Mouse (Mus musculus): ENCODE results near the gene Gpr173. TPM values are rescaled to one million over a fixed set of nuclear protein-coding genes. Genes with fewer than 3 reads are reported as not detected.

The Gpr173 gene
- polyA plus RNA-seq (2014; fragmentation: Nextera tagmentation; extraction: Ambion mirVana), result 5.6 and 6.2 TPM in 2 replicates

GRCm38 (mm10) chrX:152368397-152369273, at the start of gene Gpr173:
Gpr173 (minus strand) TSS chrX:152368704.
- ATAC-seq (ENCODE audit: low FRiP score) (peak; percentile 98), DNase-seq (ENCODE audit: low spot score, missing footprints) (peak; percentile 95)
- Histone ChIP-seq H3K9ac (ENCODE audit: low read length) (peak within 1 kb of the TSS; percentile 74), H3K27ac (ENCODE audit: low read depth, low read length) (peak within 1 kb of the TSS; percentile 28), H3K9me3 (ENCODE audit: control insufficient read depth, low read length) (no peaks in the 10 kb centered on the region), H3K27me3 (ENCODE audit: control insufficient read depth, insufficient read depth, low read length) (peaks cover 50% of the 10 kb centered on the region), H3K4me2 (peak within 1 kb of the TSS; percentile 53), H3K4me3 (ENCODE audit: low read depth, low read length) (peak within 1 kb of the TSS; percentile 58), H3K4me1 (ENCODE audit: control insufficient read depth, insufficient read depth, low read length) (peaks cover 2% of the 10 kb centered on the region; the same call in 1 of the 2 replicates), H3K36me3 (ENCODE audit: control insufficient read depth, insufficient read depth, low read length) (no peaks in the 10 kb centered on the region)
- 15% methylated on average over 21 of the region's 24 CpGs for WGBS

DNA sequence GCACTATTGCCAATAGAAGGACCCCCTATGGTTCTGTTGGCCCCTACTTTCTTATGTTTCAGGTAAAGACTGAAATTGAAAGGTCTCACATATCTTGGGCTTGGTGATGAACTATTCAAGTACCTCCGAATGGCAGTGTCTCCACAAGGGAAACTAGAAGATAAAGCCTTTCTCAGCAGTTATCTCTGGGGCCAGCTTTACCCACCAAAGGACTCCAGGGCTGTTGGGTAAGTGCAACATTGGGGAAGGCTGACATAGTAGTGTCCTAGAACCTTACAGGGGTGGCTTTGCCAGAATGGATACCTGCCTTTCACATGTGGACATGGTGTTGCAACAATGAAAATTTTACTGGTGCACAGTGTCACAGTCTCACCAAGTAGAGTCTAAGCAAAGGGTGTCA, 34.7 kb upstream of the Gpr173 start:
- no peaks in the 10 kb centered on the region for H3K9me3 ChIP-seq (ENCODE audit: control insufficient read depth, low read length)
- H3K4me1 ChIP-seq (ENCODE audit: control insufficient read depth, insufficient read depth, low read length), result no peaks in the 10 kb centered on the region
- ATAC-seq (ENCODE audit: low FRiP score) (no peak), DNase-seq (ENCODE audit: low spot score, missing footprints) (no peak)
- H3K27ac ChIP-seq (ENCODE audit: low read depth, low read length), result no peak overlapping the region
- H3K9ac ChIP-seq (ENCODE audit: low read length), result no peak overlapping the region
- no peak overlapping the region for H3K4me2 ChIP-seq
- 90% methylated on average over 1 of the region's 1 CpGs for WGBS
- no peaks in the 10 kb centered on the region for H3K36me3 ChIP-seq (ENCODE audit: control insufficient read depth, insufficient read depth, low read length)
- H3K4me3 ChIP-seq (ENCODE audit: low read depth, low read length), result no peak overlapping the region
- peaks cover 42% of the 10 kb centered on the region for H3K27me3 ChIP-seq (ENCODE audit: control insufficient read depth, insufficient read depth, low read length)

GRCm38 (mm10) chrX:152400096-152400495, 31.6 kb upstream of the Gpr173 start:
- DNase-seq (ENCODE audit: low spot score, missing footprints) (no peak), ATAC-seq (ENCODE audit: low FRiP score) (no peak)
- peaks cover 43% of the 10 kb centered on the region for H3K27me3 ChIP-seq (ENCODE audit: control insufficient read depth, insufficient read depth, low read length)

DNA sequence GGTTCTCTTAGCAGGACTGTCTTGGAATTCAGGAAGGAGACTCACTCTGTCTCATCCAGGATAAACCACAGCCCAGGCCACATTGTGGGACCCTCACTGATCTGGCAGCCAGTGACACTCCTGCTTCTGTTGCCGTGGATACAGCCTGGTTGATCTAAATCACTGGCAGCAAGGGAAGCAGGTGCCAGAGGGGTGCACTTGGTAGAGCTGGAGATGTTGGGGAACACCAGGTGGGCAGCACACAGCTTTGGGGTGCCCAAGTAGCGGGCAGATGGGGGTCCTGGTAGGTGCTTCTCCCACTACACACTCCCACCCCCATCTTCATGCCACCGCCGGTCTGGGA, 479 bp downstream of the Gpr173 start:
- DNase-seq (ENCODE audit: low spot score, missing footprints), result no peak
- Histone ChIP-seq H3K4me1 (ENCODE audit: control insufficient read depth, insufficient read depth, low read length) (peaks cover 2% of the 10 kb centered on the region; the same call in 1 of the 2 replicates), H3K4me2 (peak overlapping the region; percentile 53), H3K27ac (ENCODE audit: low read depth, low read length) (peak overlapping the region; percentile 28; the same call in 1 of the 2 replicates), H3K36me3 (ENCODE audit: control insufficient read depth, insufficient read depth, low read length) (no peaks in the 10 kb centered on the region), H3K9ac (ENCODE audit: low read length) (peak overlapping the region; percentile 74), H3K4me3 (ENCODE audit: low read depth, low read length) (peak overlapping the region; percentile 58), H3K27me3 (ENCODE audit: control insufficient read depth, insufficient read depth, low read length) (peaks cover 49% of the 10 kb centered on the region), H3K9me3 (ENCODE audit: control insufficient read depth, low read length) (no peaks in the 10 kb centered on the region)
- ATAC-seq (ENCODE audit: low FRiP score), result peak; percentile 57
- 26% methylated on average over 3 of the region's 4 CpGs for WGBS

More at GRCm38 (mm10) chrX:152400096-152400495, 31.6 kb upstream of the Gpr173 start:
- no peak overlapping the region for H3K4me3 ChIP-seq (ENCODE audit: low read depth, low read length)
- H3K9me3 ChIP-seq (ENCODE audit: control insufficient read depth, low read length), result no peaks in the 10 kb centered on the region
- WGBS, result 78% methylated on average over 2 of the region's 2 CpGs
- H3K4me2 ChIP-seq, result no peak overlapping the region
- H3K4me1 ChIP-seq (ENCODE audit: control insufficient read depth, insufficient read depth, low read length), result no peaks in the 10 kb centered on the region
- no peak overlapping the region for H3K9ac ChIP-seq (ENCODE audit: low read length)
- H3K36me3 ChIP-seq (ENCODE audit: control insufficient read depth, insufficient read depth, low read length), result no peaks in the 10 kb centered on the region
- no peak overlapping the region for H3K27ac ChIP-seq (ENCODE audit: low read depth, low read length)

GRCm38 (mm10) chrX:152366418-152366817, 2.1 kb downstream of the Gpr173 start:
- Histone ChIP-seq H3K4me3 (ENCODE audit: low read depth, low read length) (no peak overlapping the region), H3K4me1 (ENCODE audit: control insufficient read depth, insufficient read depth, low read length) (peaks cover 2% of the 10 kb centered on the region; the same call in 1 of the 2 replicates), H3K27me3 (ENCODE audit: control insufficient read depth, insufficient read depth, low read length) (peaks cover 45% of the 10 kb centered on the region), H3K4me2 (peak overlapping the region; percentile 53; the same call in 1 of the 2 replicates), H3K27ac (ENCODE audit: low read depth, low read length) (no peak overlapping the region), H3K9ac (ENCODE audit: low read length) (no peak overlapping the region), H3K36me3 (ENCODE audit: control insufficient read depth, insufficient read depth, low read length) (no peaks in the 10 kb centered on the region), H3K9me3 (ENCODE audit: control insufficient read depth, low read length) (no peaks in the 10 kb centered on the region)
- DNase-seq (ENCODE audit: low spot score, missing footprints) (no peak), ATAC-seq (ENCODE audit: low FRiP score) (no peak)
- WGBS, result 48% methylated on average over 2 of the region's 2 CpGs

DNA sequence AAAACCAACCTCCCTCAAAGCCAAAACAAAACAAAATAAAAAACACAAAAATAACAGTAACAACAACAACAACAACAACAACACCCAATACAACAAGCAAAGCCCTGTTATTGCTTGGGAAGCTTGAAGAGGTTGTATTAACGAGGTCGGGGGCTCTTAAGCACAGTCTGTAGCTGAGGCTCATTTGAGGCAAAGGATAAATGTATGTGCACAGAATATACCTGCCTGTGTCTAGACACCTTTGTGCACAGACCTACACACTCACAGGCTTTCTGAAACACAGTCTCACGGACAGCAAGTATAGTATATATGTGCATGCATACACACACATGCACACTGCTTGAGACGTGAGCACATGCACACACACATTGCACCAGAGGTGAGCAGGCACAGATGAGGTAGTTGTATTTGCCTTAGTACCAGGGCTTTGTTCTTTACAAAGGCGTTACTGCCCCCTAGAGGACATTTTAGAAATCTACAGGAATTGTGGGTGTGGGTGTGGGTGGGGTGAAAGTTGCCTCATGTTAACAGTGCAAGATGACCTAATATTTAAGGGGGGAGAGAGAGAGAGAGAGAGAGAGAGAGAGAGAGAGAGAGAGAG, 15.9 kb downstream of the Gpr173 start:
- no peaks in the 10 kb centered on the region for H3K36me3 ChIP-seq (ENCODE audit: control insufficient read depth, insufficient read depth, low read length)
- H3K4me1 ChIP-seq (ENCODE audit: control insufficient read depth, insufficient read depth, low read length), result no peaks in the 10 kb centered on the region
- peak; percentile 78 for ATAC-seq (ENCODE audit: low FRiP score)
- DNase-seq (ENCODE audit: low spot score, missing footprints), result peak; percentile 87
- no peak overlapping the region for H3K9ac ChIP-seq (ENCODE audit: low read length)
- peaks cover 30% of the 10 kb centered on the region for H3K27me3 ChIP-seq (ENCODE audit: control insufficient read depth, insufficient read depth, low read length)
- no peak overlapping the region for H3K27ac ChIP-seq (ENCODE audit: low read depth, low read length)
- WGBS, result 27% methylated on average over 5 of the region's 5 CpGs
- no peak overlapping the region for H3K4me3 ChIP-seq (ENCODE audit: low read depth, low read length)
- no peak overlapping the region for H3K4me2 ChIP-seq
- no peaks in the 10 kb centered on the region for H3K9me3 ChIP-seq (ENCODE audit: control insufficient read depth, low read length)

GRCm38 (mm10) chrX:152347041-152347440, 21.5 kb downstream of the Gpr173 start:
- Histone ChIP-seq H3K4me3 (ENCODE audit: low read depth, low read length) (no peak overlapping the region), H3K36me3 (ENCODE audit: control insufficient read depth, insufficient read depth, low read length) (no peaks in the 10 kb centered on the region), H3K27ac (ENCODE audit: low read depth, low read length) (no peak overlapping the region), H3K9me3 (ENCODE audit: control insufficient read depth, low read length) (no peaks in the 10 kb centered on the region), H3K4me1 (ENCODE audit: control insufficient read depth, insufficient read depth, low read length) (no peaks in the 10 kb centered on the region), H3K9ac (ENCODE audit: low read length) (no peak overlapping the region), H3K4me2 (no peak overlapping the region), H3K27me3 (ENCODE audit: control insufficient read depth, insufficient read depth, low read length) (peaks cover 55% of the 10 kb centered on the region)
- 94% methylated on average over 14 of the region's 14 CpGs for WGBS
- ATAC-seq (ENCODE audit: low FRiP score), result no peak
- no peak for DNase-seq (ENCODE audit: low spot score, missing footprints)

DNA sequence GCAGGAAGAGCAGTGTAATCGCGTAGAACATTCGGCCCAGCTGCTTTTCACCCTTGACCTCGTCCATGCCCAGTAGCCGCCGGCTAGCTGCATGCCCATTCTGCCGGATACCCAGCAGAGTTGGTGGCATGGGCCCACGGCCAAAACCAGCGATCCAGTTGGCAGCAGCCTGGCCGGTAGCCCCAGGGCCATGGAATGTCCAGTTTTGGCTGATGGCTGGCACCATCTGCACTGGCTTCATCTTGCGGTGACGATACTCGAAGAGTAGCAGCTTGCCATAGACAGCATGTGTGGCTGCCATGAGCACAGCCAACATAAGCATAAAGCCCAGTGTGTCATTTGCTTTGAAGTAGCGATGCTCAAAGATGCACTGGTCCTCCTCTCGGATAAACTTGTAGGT, 21.9 kb downstream of the Gpr173 start:
- WGBS, result 91% methylated on average over 15 of the region's 15 CpGs
- H3K27ac ChIP-seq (ENCODE audit: low read depth, low read length), result no peak overlapping the region
- H3K9me3 ChIP-seq (ENCODE audit: control insufficient read depth, low read length), result no peaks in the 10 kb centered on the region
- no peak overlapping the region for H3K9ac ChIP-seq (ENCODE audit: low read length)
- no peak overlapping the region for H3K4me2 ChIP-seq
- no peaks in the 10 kb centered on the region for H3K4me1 ChIP-seq (ENCODE audit: control insufficient read depth, insufficient read depth, low read length)
- no peaks in the 10 kb centered on the region for H3K36me3 ChIP-seq (ENCODE audit: control insufficient read depth, insufficient read depth, low read length)
- DNase-seq (ENCODE audit: low spot score, missing footprints) (no peak), ATAC-seq (ENCODE audit: low FRiP score) (no peak)
- no peak overlapping the region for H3K4me3 ChIP-seq (ENCODE audit: low read depth, low read length)
- peaks cover 58% of the 10 kb centered on the region for H3K27me3 ChIP-seq (ENCODE audit: control insufficient read depth, insufficient read depth, low read length)

DNA sequence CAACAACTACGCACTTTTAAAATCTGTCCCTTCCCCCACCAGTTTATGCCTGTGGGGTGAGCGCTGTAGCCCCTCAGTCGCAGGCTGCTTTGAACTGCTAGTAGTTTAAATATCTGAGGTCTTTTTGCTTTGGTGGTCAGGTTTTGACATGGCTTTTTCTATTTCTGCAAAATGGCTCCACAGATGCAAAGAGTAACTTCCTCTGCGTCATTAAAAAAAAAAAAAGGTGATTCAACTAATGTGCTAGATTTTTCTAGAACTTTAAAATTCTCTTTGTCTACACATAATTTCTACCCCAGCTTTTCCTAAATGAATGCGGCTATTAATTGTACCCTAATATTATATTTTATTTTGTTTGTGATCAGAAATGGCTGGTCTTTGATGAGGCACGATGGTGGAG, 25.6 kb downstream of the Gpr173 start:
- peaks cover 65% of the 10 kb centered on the region for H3K27me3 ChIP-seq (ENCODE audit: control insufficient read depth, insufficient read depth, low read length)
- peak overlapping the region; percentile 61 for H3K27ac ChIP-seq (ENCODE audit: low read depth, low read length)
- ATAC-seq (ENCODE audit: low FRiP score) (no peak), DNase-seq (ENCODE audit: low spot score, missing footprints) (no peak)
- 47% methylated on average over 6 of the region's 6 CpGs for WGBS
- peak overlapping the region; percentile 39 for H3K4me2 ChIP-seq
- H3K9ac ChIP-seq (ENCODE audit: low read length), result peak overlapping the region; percentile 39; the same call in 1 of the 2 replicates
- H3K4me1 ChIP-seq (ENCODE audit: control insufficient read depth, insufficient read depth, low read length), result peaks cover 1% of the 10 kb centered on the region; the same call in 1 of the 2 replicates
- no peaks in the 10 kb centered on the region; the same call in 1 of the 2 replicates for H3K36me3 ChIP-seq (ENCODE audit: control insufficient read depth, insufficient read depth, low read length)
- no peaks in the 10 kb centered on the region for H3K9me3 ChIP-seq (ENCODE audit: control insufficient read depth, low read length)
- H3K4me3 ChIP-seq (ENCODE audit: low read depth, low read length), result peak overlapping the region; percentile 62; the same call in 1 of the 2 replicates

All from midbrain, embryonic 11.5 days (tissue).